Mouse (Mus musculus) right cerebral cortex, postnatal 14 days (tissue): ENCODE measurements around the gene Etnk2.

Experiments used
- DNase-seq: peaks from one replicate; pipeline ENCODE4 v3.0.0; 2022

The Etnk2 gene

DNA sequence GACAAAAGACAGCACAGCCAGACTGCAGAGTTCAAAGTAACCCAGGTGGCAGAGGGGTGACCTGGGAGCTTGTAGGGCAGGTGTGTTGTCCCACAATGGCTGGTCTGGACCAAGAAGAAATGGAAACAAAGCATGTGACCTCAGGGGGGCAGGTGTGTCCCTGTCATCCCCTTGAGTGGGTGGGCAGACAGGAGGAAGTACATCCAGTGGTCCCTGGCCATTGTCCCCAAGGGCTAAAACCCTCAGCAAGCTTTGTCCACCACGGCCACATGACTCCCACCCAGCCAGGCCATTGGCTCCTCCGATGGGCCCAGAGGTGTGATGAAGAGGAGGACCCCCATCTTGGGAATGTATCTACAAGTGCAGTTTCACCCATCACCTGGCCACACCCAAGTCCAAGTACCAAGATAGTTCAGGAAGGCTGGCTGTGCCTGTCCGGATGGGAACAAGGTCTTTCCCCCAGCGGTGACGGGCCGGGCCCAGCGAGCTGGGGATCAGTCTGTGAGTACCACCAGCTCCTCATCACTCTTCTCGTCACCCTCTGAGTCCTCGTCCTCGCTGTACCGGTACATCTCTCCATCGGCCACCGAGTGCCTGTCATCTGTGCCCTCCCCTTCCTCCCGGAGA, 19.9 kb downstream of the Etnk2 start:
- DNase-seq: no peak

DNA sequence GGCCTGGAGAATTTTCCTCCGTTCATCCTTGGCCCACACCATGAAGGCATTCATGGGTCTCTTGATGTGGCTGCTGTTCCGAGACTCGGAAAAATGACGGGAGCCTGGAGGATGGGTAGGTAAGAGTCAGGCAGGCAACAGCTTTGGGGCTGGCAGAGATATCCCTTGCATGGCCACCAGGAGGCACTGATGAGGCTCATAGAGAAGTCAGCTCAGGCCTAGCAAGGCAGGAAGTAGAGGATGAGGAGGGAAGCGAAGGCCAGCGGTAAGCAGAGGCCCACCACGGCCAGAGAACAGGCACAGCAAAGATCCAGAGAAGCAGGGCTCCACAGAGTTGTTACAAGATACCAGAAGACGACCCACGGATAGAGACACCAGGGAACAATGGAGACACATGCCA, 22.1 kb downstream of the Etnk2 start:
- DNase-seq: peak; percentile 67

- no peak for DNase-seq
These were observed 22.8 kb downstream of the Etnk2 start for GRCm38 (mm10) chr1:133386209-133386608.

GRCm38 (mm10) chr1:133387539-133388268, 24.3 kb downstream of the Etnk2 start:
- no peak for DNase-seq

GRCm38 (mm10) chr1:133394702-133395101, 31.3 kb downstream of the Etnk2 start:
- no peak for DNase-seq

DNA sequence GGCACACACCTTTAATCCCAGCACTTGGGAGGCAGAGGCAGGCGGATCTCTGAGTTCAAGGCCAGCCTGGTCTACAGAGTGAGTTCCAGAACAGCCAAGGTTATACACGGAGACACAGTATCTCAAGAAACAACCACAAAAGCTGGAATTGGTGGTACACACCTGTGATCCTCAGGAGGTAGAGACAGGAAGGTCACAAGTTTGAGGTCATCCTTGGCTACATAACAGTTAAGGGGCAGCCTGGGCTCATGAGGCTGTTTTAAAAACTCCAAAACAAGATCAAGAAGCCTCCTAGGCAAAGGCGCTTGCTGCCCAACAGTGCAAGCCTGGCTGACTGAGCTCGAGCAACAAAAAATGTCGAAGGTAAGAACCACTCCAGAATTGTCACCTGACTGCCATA, 33.3 kb downstream of the Etnk2 start:
- DNase-seq: no peak

- DNase-seq: no peak
These were observed 33.7 kb downstream of the Etnk2 start for GRCm38 (mm10) chr1:133397094-133397482.

GRCm38 (mm10) chr1:133397483-133398237, 34.3 kb downstream of the Etnk2 start:
- no peak for DNase-seq

DNA sequence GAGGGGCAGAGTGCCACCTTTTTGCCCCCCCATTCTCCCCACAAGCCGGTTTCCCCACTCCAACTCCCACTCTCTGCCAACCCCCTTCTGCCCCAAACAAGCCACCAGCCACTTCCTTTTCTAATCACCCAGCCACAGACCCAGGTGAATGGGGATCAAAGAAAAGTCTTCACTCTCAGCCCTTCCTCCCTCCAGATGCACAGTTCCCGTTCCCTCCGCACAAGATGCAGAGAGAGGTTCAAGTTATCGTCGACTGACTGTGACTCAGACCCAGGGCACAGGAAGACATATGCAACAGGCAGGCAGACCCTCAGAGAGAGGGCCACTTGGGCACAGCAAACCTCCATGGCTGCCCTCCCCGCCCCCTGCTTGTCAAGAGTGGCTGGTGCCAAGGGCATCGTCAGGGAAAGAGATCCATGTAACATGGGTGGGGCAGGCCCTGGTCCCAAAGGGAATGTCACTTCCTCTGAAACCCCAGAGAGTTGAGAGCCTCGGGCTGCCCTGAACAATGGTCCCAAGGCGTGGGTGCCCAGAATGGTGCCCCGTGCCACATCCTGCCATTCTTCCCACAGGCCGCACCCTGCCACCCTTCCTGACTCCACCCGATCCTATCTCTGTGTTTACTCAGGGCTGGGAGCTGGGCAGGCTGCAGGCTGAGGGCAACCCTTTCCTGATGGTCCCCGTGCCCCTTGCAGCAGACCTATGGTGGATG, 36.8 kb downstream of the Etnk2 start:
- DNase-seq: no peak

- DNase-seq: no peak
These were observed 40.6 kb downstream of the Etnk2 start for GRCm38 (mm10) chr1:133404005-133404404.

DNA sequence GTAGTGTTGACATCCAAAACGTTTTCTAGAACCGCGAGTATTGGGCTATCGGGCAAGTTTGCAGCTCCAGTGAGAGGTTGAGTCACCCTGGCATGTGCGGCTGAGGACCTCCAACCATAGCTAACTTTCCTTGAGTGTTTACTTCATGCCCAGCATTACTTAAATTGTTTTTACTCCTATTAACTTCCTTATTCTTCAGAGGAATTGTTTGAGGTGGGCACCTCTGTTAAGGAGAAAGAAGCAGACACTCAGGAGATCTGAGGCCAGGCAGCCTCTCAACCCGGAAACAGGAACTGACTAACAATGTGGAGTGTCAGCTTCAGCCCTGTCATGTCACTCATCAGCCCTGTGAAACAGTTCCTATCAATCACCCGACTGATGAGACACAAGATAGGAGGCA, 43.2 kb downstream of the Etnk2 start:
- no peak for DNase-seq

GRCm38 (mm10) chr1:133407436-133407835, 44.1 kb downstream of the Etnk2 start:
- no peak for DNase-seq

- no peak for DNase-seq
These were observed 44.9 kb downstream of the Etnk2 start for GRCm38 (mm10) chr1:133408321-133408720.

DNA sequence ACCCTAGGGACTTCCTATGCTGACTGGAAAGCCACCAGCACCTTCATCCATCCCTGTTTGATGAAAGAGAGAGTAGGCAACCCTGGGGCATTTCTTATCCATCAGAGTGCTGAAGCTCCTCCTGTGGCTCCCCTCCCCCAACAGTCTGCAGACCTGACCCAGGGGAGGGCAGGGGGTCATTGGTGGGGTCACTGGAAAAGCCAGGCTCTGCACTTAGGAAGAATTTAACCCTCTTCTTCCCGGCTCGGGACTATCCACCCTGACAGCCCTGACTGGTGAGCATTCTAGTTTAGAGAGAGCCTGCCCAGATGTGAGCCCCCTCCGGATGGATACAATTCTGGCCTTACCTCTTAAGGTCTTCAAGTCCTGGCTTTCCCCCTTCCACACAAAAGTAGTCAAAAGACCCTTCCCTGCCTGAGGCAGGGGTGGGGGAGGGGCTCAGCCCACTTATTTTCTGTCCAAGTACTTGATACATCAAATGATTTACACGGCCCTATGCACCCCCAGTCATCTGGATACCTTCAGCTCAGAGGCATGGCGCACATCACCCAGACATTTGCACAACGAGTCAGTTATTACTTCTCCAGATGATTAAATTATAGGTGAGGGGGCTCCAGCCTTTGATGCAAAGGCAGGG, 45.6 kb downstream of the Etnk2 start:
- no peak for DNase-seq

- DNase-seq: no peak
These were observed 46.4 kb downstream of the Etnk2 start for GRCm38 (mm10) chr1:133409786-133410185.

- no peak for DNase-seq
These were observed 48.3 kb downstream of the Etnk2 start for GRCm38 (mm10) chr1:133411506-133412147.

DNA sequence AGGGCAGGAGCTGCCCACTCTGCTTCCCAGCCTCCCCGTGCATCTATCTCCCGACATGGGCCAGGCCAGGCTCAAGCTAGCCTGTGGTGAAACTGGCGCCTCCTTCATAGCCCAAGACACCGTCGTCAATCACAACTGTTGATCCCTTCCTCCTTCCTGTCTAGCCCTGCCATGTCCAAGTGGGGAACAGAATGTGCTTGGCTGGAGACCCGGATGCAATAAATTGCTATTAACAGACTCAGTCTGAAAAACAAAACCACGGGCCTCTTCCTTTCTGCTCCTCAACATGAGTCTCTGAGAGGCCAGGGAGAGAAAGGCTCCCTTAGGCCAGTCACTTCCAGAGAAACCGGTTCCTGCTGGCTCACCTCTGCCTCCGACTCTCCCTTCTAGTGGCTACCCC, 49.6 kb downstream of the Etnk2 start:
- DNase-seq: no peak

- DNase-seq: no peak
These were observed 51.7 kb downstream of the Etnk2 start for GRCm38 (mm10) chr1:133415086-133415485.

DNA sequence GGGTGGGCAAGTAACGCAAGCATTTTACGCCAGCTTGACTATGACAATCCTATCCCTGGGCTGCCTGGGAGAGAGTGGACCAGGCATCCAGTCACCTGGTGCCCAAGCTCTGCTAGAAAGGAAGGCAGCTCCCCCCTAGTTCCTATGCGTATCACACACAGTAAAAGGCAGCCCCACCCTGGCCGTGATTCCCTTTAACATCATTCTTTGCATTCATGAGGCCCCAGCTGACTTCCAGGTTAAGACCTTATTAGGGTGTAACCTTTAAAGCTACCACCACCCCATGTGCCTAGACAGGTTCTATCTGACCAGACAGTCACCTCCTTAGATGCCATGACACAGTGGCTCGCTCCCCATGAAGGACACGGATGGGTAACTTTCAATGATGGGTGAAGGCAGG, 52.1 kb downstream of the Etnk2 start:
- DNase-seq: no peak

DNA sequence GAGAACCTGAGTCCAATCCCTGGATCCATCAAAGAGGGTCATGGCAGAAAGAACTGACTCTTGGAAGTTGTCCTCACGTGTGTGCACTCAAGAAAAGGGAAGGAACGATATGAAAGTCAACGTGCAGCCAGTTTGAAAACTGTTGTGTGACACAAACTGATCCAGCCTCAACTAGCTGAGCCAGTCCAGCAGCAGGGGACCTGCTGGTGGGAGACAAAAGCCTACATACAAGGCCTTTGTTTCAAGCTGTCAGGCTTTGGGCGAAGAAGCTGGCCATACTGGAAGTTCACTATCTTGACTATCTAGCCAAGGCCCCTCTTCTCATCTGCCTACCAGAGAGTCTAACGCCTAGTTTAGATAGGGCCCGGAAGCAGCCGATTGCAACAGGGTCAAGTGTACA, 53.1 kb downstream of the Etnk2 start:
- DNase-seq: no peak

- no peak for DNase-seq
These were observed 53.7 kb downstream of the Etnk2 start for GRCm38 (mm10) chr1:133417113-133417512.

DNA sequence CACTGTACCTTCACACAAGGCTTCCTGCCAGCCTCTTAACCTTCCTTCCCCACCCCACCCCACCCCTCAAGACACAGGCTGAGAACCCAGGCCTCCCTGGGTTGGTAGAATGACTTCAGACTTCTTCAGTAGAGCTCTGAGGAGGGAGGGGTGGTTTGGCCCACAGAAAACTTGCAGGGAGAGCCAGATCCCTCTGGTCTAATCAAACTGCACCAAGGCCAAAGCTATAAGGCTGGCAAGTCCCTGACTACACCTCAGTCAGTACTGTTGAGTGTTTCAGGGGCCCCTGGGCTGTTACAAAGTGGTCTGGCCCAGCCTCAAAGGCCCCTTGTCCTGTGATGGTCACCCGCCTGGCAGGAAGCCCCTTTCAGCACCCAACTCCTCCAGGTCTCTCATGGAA, 54.2 kb downstream of the Etnk2 start:
- DNase-seq: no peak
